Mouse (Mus musculus): ENCODE measurements around the gene Ccdc137. TPM values are rescaled to one million over a fixed set of nuclear protein-coding genes. Genes with fewer than 3 reads are reported as not detected.

Gene Ccdc137
- polyA plus RNA-seq, 1 experiment from 2014 or later, result 32.2 TPM

DNA sequence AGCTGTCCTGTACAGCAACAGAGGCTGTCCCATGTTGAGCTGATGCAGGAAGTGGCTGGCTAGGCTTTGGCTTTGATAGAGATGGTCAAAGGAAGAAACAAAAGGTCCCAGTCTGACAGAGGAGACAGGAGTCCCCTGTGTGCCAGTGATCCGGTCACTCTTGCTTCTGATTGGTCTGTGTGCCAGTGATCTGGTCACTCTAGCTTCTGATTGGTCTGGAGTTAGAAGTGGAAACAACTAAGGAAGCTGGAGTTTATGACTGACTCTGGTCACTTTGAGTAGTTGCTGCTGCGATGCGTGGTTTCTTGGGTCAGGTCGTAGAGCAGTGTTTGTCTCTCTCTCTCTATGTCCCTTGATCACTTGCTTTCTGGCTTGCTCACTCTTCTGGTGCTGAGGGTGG, 43.8 kb downstream of the Ccdc137 start:
- ATAC-seq (ENCODE audit: insufficient read depth, low FRiP score, low read depth), result no peak
- 0 out of 2 replicates have a peak, but pooled peaks cover 17% of the 10 kb centered on the region for H3K4me1 ChIP-seq
- H3K27me3 ChIP-seq (replicated peaks), result no peaks in the 10 kb centered on the region
- WGBS, result 85% methylated on average over 4 of the region's 4 CpGs
- no peak overlapping the region for H3K4me2 ChIP-seq
- H3K9me3 ChIP-seq, result no peaks in the 10 kb centered on the region
- H3K4me3 ChIP-seq (replicated peaks), result no peak overlapping the region
- H3K27ac ChIP-seq, result no peak overlapping the region
- H3K9ac ChIP-seq, result no peak overlapping the region
- peaks cover 14% of the 10 kb centered on the region for H3K36me3 ChIP-seq

DNA sequence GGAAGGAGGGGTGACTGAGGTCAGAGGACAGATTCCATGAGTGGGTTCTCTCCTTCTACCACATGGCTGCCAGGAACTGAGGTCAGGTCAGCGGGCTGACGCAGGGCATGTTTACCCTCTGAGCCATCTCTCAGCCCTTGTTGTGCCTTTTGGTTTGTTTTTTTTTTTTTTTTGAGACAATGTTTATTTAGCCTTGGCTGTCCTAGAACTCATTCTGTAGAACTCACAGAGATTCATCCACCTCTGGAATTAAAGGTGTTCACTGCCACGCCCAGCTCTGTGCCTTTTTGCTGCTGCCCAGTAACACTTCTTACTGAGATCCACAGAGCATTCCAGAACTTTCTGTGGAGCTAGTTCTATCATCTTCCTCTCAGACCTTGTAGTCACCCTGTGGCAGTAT, 47.7 kb downstream of the Ccdc137 start:
- no peaks in the 10 kb centered on the region for H3K36me3 ChIP-seq
- no peak overlapping the region for H3K27ac ChIP-seq
- 92% methylated on average over 3 of the region's 3 CpGs for WGBS
- no peak overlapping the region for H3K4me3 ChIP-seq (replicated peaks)
- no peaks in the 10 kb centered on the region for H3K9me3 ChIP-seq
- H3K4me1 ChIP-seq, result peaks cover 3% of the 10 kb centered on the region; the same call in 1 of the 2 replicates
- ATAC-seq (ENCODE audit: insufficient read depth, low FRiP score, low read depth), result no peak
- no peaks in the 10 kb centered on the region for H3K27me3 ChIP-seq (replicated peaks)
- H3K4me2 ChIP-seq, result no peak overlapping the region
- no peak overlapping the region for H3K9ac ChIP-seq

DNA sequence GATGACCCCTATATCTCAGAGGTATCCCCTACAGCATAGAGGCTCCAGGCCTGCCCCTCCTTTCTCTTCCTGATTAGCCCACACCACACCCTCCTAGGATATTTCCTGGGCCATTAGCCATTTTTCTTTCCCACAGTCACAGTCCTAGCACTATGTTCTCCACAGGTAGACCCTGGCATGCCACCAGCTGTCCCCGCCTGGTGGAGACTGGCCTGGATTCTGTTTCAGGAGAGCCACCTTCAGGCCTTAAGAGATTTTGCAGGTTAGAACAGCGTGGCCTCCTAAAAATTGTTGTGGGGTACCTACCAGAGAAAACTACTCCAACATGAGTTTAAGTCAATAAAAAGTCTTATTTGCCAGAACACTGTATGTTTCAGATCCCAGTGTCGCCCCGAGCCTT, 49.0 kb downstream of the Ccdc137 start:
- Histone ChIP-seq H3K27ac (peak overlapping the region; percentile 70), H3K27me3 (replicated peaks) (no peaks in the 10 kb centered on the region), H3K36me3 (no peaks in the 10 kb centered on the region), H3K4me1 (peaks cover 3% of the 10 kb centered on the region; the same call in 1 of the 2 replicates), H3K9ac (no peak overlapping the region), H3K9me3 (no peaks in the 10 kb centered on the region), H3K4me2 (no peak overlapping the region), H3K4me3 (replicated peaks) (no peak overlapping the region)
- peak; percentile 61; the same call in 1 of the 2 replicates for ATAC-seq (ENCODE audit: insufficient read depth, low FRiP score, low read depth)
- WGBS, result 63% methylated on average over 4 of the region's 4 CpGs

DNA sequence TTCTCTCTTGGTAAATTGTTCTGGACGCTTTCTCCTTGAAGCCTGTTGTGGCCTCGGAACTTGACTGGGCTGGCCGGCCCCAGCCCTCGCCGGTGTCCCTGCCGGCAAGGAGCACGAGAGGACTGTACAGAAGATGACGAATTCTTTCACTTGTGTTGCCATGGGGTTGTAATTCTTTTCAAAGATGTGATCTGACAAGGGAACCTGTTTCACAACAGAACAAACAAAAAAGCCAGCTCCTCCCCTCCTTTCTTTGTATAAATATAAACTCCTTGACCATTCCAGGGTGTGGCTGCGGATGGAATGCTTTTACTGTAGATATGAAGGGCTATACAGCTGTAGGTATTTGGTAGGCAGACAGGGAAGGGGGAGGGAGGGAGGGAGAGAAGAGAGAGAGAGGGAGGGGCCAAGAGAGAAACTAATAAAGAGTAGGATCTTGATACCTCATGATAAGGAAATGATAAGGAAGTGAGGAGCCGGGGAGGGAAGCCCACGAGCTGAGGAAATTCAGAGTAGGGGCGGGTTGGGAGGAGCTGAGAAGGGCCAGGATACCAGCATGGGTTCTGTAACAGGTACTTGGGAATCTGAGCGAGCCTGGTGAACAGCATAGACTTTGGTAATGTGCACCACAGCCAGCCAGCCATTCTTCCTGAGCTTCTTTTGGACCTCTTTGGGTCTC, 49.8 kb downstream of the Ccdc137 start:
- WGBS, result 56% methylated on average over 13 of the region's 13 CpGs
- H3K36me3 ChIP-seq, result no peaks in the 10 kb centered on the region
- ATAC-seq (ENCODE audit: insufficient read depth, low FRiP score, low read depth), result peak; percentile 87
- H3K9me3 ChIP-seq, result no peaks in the 10 kb centered on the region
- peak overlapping the region; percentile 86 for H3K27ac ChIP-seq
- no peak overlapping the region for H3K9ac ChIP-seq
- H3K27me3 ChIP-seq (replicated peaks), result no peaks in the 10 kb centered on the region
- peaks cover 3% of the 10 kb centered on the region; the same call in 1 of the 2 replicates for H3K4me1 ChIP-seq
- H3K4me2 ChIP-seq, result no peak overlapping the region; the same call in 1 of the 2 replicates
- H3K4me3 ChIP-seq (replicated peaks), result no peak overlapping the region

DNA sequence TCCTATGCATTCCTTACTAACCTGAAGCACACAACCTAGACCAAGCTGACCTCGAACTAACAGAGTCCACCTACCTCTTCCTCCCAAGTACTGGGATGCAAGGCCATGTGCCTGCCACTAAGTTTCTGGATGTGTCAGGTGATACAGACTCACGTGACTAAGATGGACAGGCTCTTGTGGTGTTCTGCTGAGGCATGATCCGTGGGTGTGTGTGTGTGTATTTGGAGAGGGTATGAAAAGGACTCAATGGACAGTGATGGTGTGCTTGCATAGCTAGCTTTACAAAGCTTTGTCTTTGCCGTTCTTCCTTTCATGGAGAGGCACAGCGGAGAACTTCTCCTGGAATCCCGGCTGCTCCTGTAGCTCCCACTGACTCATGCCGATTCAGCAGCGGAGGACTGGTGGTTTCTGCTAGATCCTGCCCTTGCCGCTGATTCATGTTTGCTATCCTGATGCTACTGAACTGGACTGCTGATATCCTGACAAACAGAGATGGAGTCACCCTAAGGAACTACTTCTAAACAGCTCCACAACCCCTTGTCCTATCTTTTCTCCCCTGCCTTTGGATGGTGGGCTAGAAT, 50.5 kb downstream of the Ccdc137 start:
- Histone ChIP-seq H3K27ac (peak overlapping the region; percentile 86), H3K9ac (no peak overlapping the region), H3K4me3 (replicated peaks) (no peak overlapping the region), H3K4me1 (peaks cover 3% of the 10 kb centered on the region; the same call in 1 of the 2 replicates), H3K4me2 (no peak overlapping the region), H3K36me3 (no peaks in the 10 kb centered on the region), H3K27me3 (replicated peaks) (no peaks in the 10 kb centered on the region), H3K9me3 (no peaks in the 10 kb centered on the region)
- WGBS, result 72% methylated on average over 9 of the region's 9 CpGs
- ATAC-seq (ENCODE audit: insufficient read depth, low FRiP score, low read depth), result 0 out of 2 replicates have a peak, but pooled peaks have one; percentile 5

DNA sequence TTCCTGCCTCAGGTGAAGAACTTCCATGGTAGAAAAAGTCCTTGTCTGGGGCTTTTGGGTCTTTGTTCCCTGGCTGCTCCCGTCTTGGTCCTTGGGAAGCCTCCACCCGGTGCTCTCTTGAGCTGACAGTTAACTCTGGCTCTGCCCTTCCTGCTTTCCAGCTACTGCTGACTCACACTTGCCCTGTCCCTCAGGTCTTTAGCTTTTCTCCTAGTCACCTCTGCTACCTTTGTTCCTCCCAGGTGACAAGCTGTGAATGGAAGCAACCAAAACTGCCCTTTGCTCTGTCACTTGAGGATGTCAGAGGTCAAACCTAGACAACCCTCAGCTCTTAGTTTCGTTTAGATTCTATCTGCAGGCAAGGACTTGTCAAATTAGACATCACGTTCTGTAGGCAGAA, 52.0 kb downstream of the Ccdc137 start:
- Histone ChIP-seq H3K27ac (peak overlapping the region; percentile 73; the same call in 1 of the 2 replicates), H3K36me3 (no peaks in the 10 kb centered on the region), H3K9ac (no peak overlapping the region), H3K4me1 (peaks cover 3% of the 10 kb centered on the region; the same call in 1 of the 2 replicates), H3K4me3 (replicated peaks) (no peak overlapping the region), H3K9me3 (no peaks in the 10 kb centered on the region), H3K27me3 (replicated peaks) (no peaks in the 10 kb centered on the region), H3K4me2 (peak overlapping the region; percentile 51; the same call in 1 of the 2 replicates)
- no peak for ATAC-seq (ENCODE audit: insufficient read depth, low FRiP score, low read depth)
- WGBS, result 44% methylated on average over 4 of the region's 4 CpGs

DNA sequence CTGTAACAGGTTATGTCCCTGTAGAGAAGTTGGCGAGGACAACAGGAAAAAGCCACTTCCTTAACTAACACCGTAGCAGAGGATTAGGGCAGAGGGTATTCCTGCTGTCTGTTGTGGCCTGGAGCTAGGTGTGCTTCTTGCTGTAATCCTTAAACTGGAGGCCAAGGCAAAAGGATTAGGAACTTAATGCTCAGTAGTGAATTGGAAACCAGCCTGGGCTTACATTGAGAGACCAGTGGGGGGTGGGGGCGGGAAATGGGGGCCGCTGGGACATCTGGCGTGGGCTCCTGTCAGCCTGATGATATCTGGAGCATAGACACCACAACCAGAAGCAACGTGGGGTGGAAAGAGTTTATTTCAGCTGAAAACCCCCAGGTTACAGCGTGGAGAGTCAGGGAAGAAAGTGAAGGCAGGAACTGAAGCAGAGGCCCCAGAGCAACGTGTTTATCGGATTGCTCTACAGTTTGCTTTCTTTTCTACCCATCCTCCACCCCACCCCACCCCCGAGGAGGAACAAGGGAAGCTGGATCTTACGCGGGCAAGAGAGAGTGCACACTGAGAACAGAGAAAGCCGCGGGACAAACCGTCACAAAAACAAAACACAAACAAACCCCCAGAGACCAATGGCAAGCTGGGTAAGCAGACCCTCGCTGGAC, 52.6 kb downstream of the Ccdc137 start:
- Histone ChIP-seq H3K27me3 (replicated peaks) (no peaks in the 10 kb centered on the region), H3K4me3 (replicated peaks) (peak overlapping the region; percentile 26), H3K9me3 (no peaks in the 10 kb centered on the region), H3K27ac (peak overlapping the region; percentile 73; the same call in 1 of the 2 replicates), H3K4me1 (peaks cover 3% of the 10 kb centered on the region; the same call in 1 of the 2 replicates), H3K36me3 (no peaks in the 10 kb centered on the region), H3K4me2 (peak overlapping the region; percentile 51), H3K9ac (peak overlapping the region; percentile 11; the same call in 1 of the 2 replicates)
- WGBS, result 7% methylated on average over 16 of the region's 16 CpGs
- ATAC-seq (ENCODE audit: insufficient read depth, low FRiP score, low read depth), result no peak

DNA sequence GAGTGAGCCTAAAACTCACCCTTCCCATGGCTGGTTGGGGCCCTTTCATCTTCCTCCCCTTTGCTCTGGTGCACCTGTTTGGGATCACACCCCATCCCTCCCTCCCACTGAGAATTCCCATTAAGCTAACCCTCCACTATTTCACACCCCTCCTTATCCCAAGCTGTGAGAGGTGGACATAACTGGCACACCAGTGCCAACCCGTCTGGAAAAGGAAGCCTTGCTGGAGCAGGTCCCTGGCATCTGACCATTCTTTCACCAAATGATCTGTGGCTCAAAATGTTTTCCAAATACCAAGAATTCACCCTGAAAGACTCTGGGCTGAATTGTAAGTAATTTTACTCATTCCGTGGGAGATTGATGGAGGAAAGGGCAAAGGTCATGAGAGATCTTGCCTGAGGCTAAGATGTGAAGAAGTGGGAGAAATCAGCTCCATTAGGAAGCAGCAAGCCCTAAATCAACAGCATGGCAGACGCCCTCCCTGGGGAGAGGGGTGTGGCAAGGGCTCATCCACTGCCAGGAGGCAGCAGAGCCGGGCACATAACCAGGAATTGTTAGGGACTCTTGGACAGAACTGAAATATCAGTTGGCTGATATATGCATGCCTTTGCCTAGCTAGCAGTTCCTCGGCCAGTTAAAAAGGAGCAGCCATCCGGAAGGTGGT, 55.0 kb downstream of the Ccdc137 start:
- H3K9me3 ChIP-seq, result no peaks in the 10 kb centered on the region
- 30% methylated on average over 6 of the region's 6 CpGs for WGBS
- H3K9ac ChIP-seq, result no peak overlapping the region
- H3K4me1 ChIP-seq, result peaks cover 3% of the 10 kb centered on the region; the same call in 1 of the 2 replicates
- no peaks in the 10 kb centered on the region for H3K36me3 ChIP-seq
- H3K27me3 ChIP-seq (replicated peaks), result no peaks in the 10 kb centered on the region
- no peak overlapping the region for H3K4me3 ChIP-seq (replicated peaks)
- no peak overlapping the region for H3K4me2 ChIP-seq
- no peak for ATAC-seq (ENCODE audit: insufficient read depth, low FRiP score, low read depth)
- no peak overlapping the region for H3K27ac ChIP-seq

Other genes with a start within 250 kb of the Ccdc137 start
- 7.2 and 7.9 TPM in 2 replicates for gene Bahcc1, start 225.2 kb upstream of the Ccdc137 start, polyA plus RNA-seq (2015; fragmentation: Nextera tagmentation; extraction: Ambion mirVana)
- gene Actg1, start 109.6 kb upstream of the Ccdc137 start, polyA plus RNA-seq (2015; fragmentation: Nextera tagmentation; extraction: Ambion mirVana), result 2,501 and 2,557 TPM in 2 replicates
- gene Fscn2, start 96.6 kb upstream of the Ccdc137 start, polyA plus RNA-seq (2015; fragmentation: Nextera tagmentation; extraction: Ambion mirVana), result 0.49 and 0.85 TPM in 2 replicates
- gene Faap100, start 79.4 kb upstream of the Ccdc137 start, polyA plus RNA-seq (2015; fragmentation: Nextera tagmentation; extraction: Ambion mirVana), result 31.5 and 33.0 TPM in 2 replicates
- 28.1 and 29.8 TPM in 2 replicates for gene Nploc4, start 20.4 kb upstream of the Ccdc137 start, polyA plus RNA-seq (2015; fragmentation: Nextera tagmentation; extraction: Ambion mirVana)
- gene Tspan10, start 15.5 kb upstream of the Ccdc137 start, polyA plus RNA-seq (2015; fragmentation: Nextera tagmentation; extraction: Ambion mirVana), result not detected in 2 replicates
- gene Pde6g, start 4.6 kb upstream of the Ccdc137 start, polyA plus RNA-seq (2015; fragmentation: Nextera tagmentation; extraction: Ambion mirVana), result 0.26 TPM in 1 of 2 replicates, not detected in the other
- gene Oxld1, start within 50 bp of the Ccdc137 start, polyA plus RNA-seq (2015; fragmentation: Nextera tagmentation; extraction: Ambion mirVana), result 15.7 and 16.1 TPM in 2 replicates
- 40.0 and 42.7 TPM in 2 replicates for gene Arl16, start 9.5 kb downstream of the Ccdc137 start, polyA plus RNA-seq (2015; fragmentation: Nextera tagmentation; extraction: Ambion mirVana)
- 157 and 168 TPM in 2 replicates for gene Mrpl12, start 26.5 kb downstream of the Ccdc137 start, polyA plus RNA-seq (2015; fragmentation: Nextera tagmentation; extraction: Ambion mirVana)
- gene Slc25a10, start 33.7 kb downstream of the Ccdc137 start, polyA plus RNA-seq (2015; fragmentation: Nextera tagmentation; extraction: Ambion mirVana), result 70.7 and 71.4 TPM in 2 replicates
- 1.7 and 2.4 TPM in 2 replicates for gene Gcgr, start 72.6 kb downstream of the Ccdc137 start, polyA plus RNA-seq (2015; fragmentation: Nextera tagmentation; extraction: Ambion mirVana)
- 167 TPM in 2 replicates for gene Mcrip1, start 91.6 kb downstream of the Ccdc137 start, polyA plus RNA-seq (2015; fragmentation: Nextera tagmentation; extraction: Ambion mirVana)
- 0.59 TPM in 1 of 2 replicates, not detected in the other for gene Ppp1r27, start 93.0 kb downstream of the Ccdc137 start, polyA plus RNA-seq (2015; fragmentation: Nextera tagmentation; extraction: Ambion mirVana)
- gene P4hb, start 115.1 kb downstream of the Ccdc137 start, polyA plus RNA-seq (2015; fragmentation: Nextera tagmentation; extraction: Ambion mirVana), result 954 and 1,026 TPM in 2 replicates
- 537 and 556 TPM in 2 replicates for gene Arhgdia, start 123.5 kb downstream of the Ccdc137 start, polyA plus RNA-seq (2015; fragmentation: Nextera tagmentation; extraction: Ambion mirVana)
- 420 and 451 TPM in 2 replicates for gene Alyref, start 140.2 kb downstream of the Ccdc137 start, polyA plus RNA-seq (2015; fragmentation: Nextera tagmentation; extraction: Ambion mirVana)
- gene Anapc11, start 140.3 kb downstream of the Ccdc137 start, polyA plus RNA-seq (2015; fragmentation: Nextera tagmentation; extraction: Ambion mirVana), result 196 and 200 TPM in 2 replicates
- gene Npb, start 150.4 kb downstream of the Ccdc137 start, polyA plus RNA-seq (2015; fragmentation: Nextera tagmentation; extraction: Ambion mirVana), result 9.8 and 12.1 TPM in 2 replicates
- gene Pcyt2, start 159.8 kb downstream of the Ccdc137 start, polyA plus RNA-seq (2015; fragmentation: Nextera tagmentation; extraction: Ambion mirVana), result 183 and 188 TPM in 2 replicates
- gene Sirt7, start 167.1 kb downstream of the Ccdc137 start, polyA plus RNA-seq (2015; fragmentation: Nextera tagmentation; extraction: Ambion mirVana), result 38.1 and 39.0 TPM in 2 replicates
- gene Mafg, start 175.5 kb downstream of the Ccdc137 start, polyA plus RNA-seq (2015; fragmentation: Nextera tagmentation; extraction: Ambion mirVana), result 29.3 and 31.9 TPM in 2 replicates
- gene Pycr1, start 185.7 kb downstream of the Ccdc137 start, polyA plus RNA-seq (2015; fragmentation: Nextera tagmentation; extraction: Ambion mirVana), result 32.5 and 32.7 TPM in 2 replicates
- 0.28 and 0.44 TPM in 2 replicates for gene Myadml2, start 190.0 kb downstream of the Ccdc137 start, polyA plus RNA-seq (2015; fragmentation: Nextera tagmentation; extraction: Ambion mirVana)
- 3.9 and 4.9 TPM in 2 replicates for gene Notum, start 203.1 kb downstream of the Ccdc137 start, polyA plus RNA-seq (2015; fragmentation: Nextera tagmentation; extraction: Ambion mirVana)
- gene Aspscr1, start 214.9 kb downstream of the Ccdc137 start, polyA plus RNA-seq (2015; fragmentation: Nextera tagmentation; extraction: Ambion mirVana), result 105 and 113 TPM in 2 replicates